Mouse (Mus musculus) neural tube, embryonic 15.5 days (tissue): ENCODE measurements around the gene Rptor. TPM values are rescaled to one million over a fixed set of nuclear protein-coding genes. Genes with fewer than 3 reads are reported as not detected.

ENCODE experiments used
- ATAC-seq: fragments of 200-750 bp; cut with Nextera tagmentation; 2 replicates; pipeline ENCODE4 v1.8.0; 2017; ENCODE audit warnings: mild to moderate bottlenecking, moderate TSS enrichment, moderate library complexity; ENCODE audit not compliant: low FRiP score
- H3K27ac ChIP-seq: fragments of 300-500 bp; sonication (generic); replicated peaks from 2 replicates; pipeline ENCODE4 v1.5.1; 2015; ENCODE audit warnings: mild to moderate bottlenecking, inconsistent platforms
- H3K27me3 ChIP-seq: fragments of 300-500 bp; sonication (generic); replicated peaks from 2 replicates; pipeline ENCODE4 v1.6.1; 2015; ENCODE audit warnings: inconsistent platforms
- H3K36me3 ChIP-seq: fragments of 300-500 bp; sonication (generic); 2 replicates; pipeline ENCODE4 v1.6.1; 2015; ENCODE audit warnings: inconsistent platforms
- H3K4me1 ChIP-seq: fragments of 300-500 bp; sonication (generic); 2 replicates; pipeline ENCODE4 v1.6.1; 2015; ENCODE audit warnings: inconsistent platforms
- H3K4me2 ChIP-seq: fragments of 300-500 bp; sonication (generic); 2 replicates; pipeline ENCODE4 v1.6.1; 2015; ENCODE audit warnings: inconsistent platforms, mild to moderate bottlenecking, moderate library complexity
- H3K4me3 ChIP-seq: fragments of 300-500 bp; sonication (generic); replicated peaks from 2 replicates; pipeline ENCODE4 v1.5.1; 2015; ENCODE audit warnings: mild to moderate bottlenecking, inconsistent platforms
- H3K9ac ChIP-seq: fragments of 300-500 bp; sonication (generic); replicated peaks from 2 replicates; pipeline ENCODE4 v1.6.1; 2015; ENCODE audit warnings: mild to moderate bottlenecking, inconsistent platforms
- H3K9me3 ChIP-seq: fragments of 300-500 bp; sonication (generic); replicated peaks from 2 replicates; pipeline ENCODE4 v1.6.1; 2016; ENCODE audit warnings: inconsistent platforms
- WGBS: fragments of 180-500 bp; shearing (Covaris S2); methylation state at CpG from one replicate; pipeline ENCODE4 v1.1.7; 2015; ENCODE audit warnings: mixed read lengths; 5-methylcytosine and 5-hydroxymethylcytosine counted together
- polyA plus RNA-seq: library from polyadenylated mRNA; unstranded; fragments of >200 nt; fragmentation: Nextera tagmentation; extraction: Ambion mirVana; gene quantifications from 2 replicates; pipeline ENCODE4 v1.2.1, GENCODE M21; 2015

Rptor gene
- polyA plus RNA-seq, 1 experiment from 2014 or later = 11.7 TPM

DNA sequence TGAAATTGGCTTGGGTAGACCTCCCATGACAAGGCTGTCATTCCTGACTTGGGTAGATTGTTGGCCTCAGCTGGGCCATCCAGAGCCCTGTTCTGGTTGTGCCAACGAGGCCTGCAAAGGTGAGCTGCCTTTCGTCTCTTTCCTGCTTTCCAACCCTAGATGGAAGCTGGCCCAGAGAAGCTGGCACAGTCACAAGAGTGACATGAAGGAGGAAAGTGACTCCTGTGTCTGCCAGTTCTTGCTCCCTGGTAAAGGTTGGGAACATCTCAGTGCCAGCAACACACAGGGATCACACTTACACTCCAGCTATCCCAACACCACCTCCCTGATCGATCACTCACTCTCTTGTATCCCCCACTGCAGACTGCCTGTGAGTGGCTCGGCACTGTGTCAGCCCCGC, 303.1 kb downstream of the Rptor start:
- Histone ChIP-seq H3K27ac (no peak overlapping the region), H3K4me1 (peaks cover 25% of the 10 kb centered on the region), H3K9ac (no peak overlapping the region), H3K27me3 (peaks cover 11% of the 10 kb centered on the region; the same call in 1 of the 2 replicates), H3K4me2 (no peak overlapping the region), H3K36me3 (no peaks in the 10 kb centered on the region), H3K4me3 (no peak overlapping the region), H3K9me3 (no peaks in the 10 kb centered on the region)
- 88% methylated on average over 5 of the region's 5 CpGs for WGBS
- no peak for ATAC-seq

DNA sequence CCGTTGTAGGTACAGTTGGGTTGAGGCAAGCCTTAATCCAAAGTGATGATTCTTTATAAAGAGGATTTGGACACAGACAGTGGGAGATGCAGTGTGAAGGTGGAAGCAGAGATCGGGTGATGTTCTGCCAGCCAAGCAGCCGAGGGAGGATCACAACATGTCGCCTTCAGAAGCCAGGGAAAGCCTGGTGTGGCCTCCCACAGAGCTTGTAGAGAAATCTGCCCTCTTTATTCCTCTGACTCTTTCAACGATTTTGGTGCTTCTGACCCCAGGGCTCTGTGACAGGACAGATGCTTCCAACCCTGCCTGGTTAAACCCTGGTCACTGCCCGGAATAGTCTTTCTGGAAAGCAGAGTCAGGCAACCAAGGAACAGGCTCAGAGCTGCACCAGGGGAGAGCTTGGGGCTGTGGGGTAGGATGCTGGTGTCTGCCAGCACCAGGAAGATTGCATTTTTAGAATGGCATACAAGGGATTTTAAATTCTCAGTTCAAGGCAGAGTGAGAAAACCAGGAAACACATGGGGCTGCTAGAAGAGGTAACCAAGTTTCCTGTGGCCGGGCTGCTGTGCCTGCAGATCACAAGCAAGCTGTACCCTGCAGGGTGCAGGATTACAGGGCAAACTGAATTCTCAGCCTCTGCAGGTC, 304.4 kb downstream of the Rptor start:
- WGBS = 45% methylated on average over 7 of the region's 7 CpGs
- 0 out of 2 replicates have a peak overlapping the region, but pooled peaks have one; percentile 3 for H3K9ac ChIP-seq
- H3K27ac ChIP-seq = no peak overlapping the region
- H3K4me3 ChIP-seq = no peak overlapping the region
- ATAC-seq = no peak
- H3K36me3 ChIP-seq = no peaks in the 10 kb centered on the region
- H3K4me2 ChIP-seq = no peak overlapping the region
- H3K4me1 ChIP-seq = peaks cover 25% of the 10 kb centered on the region
- peaks cover 11% of the 10 kb centered on the region; the same call in 1 of the 2 replicates for H3K27me3 ChIP-seq
- no peaks in the 10 kb centered on the region for H3K9me3 ChIP-seq

DNA sequence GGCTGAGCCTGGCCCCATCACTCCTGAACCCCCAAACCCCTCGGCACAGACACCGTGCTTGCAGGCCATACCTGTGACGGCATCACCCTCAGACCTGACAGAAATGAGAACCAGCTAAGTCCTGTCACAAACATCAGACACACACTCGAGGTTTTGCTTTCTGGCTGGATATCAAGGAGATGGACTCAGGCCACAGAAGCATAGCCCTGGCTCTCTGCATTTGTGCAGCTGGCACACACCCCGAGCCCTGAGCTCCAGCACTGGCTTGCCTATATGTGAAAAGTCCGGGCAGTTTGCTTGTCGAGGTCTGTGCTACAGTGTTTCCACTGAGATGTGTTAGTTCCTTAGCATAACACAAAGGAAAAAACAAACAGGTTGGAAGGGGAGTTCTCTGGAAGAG, 305.0 kb downstream of the Rptor start:
- ATAC-seq = no peak
- Histone ChIP-seq H3K36me3 (no peaks in the 10 kb centered on the region), H3K27me3 (peaks cover 11% of the 10 kb centered on the region; the same call in 1 of the 2 replicates), H3K4me1 (peaks cover 31% of the 10 kb centered on the region), H3K9ac (0 out of 2 replicates have a peak overlapping the region, but pooled peaks have one; percentile 3), H3K9me3 (no peaks in the 10 kb centered on the region), H3K27ac (no peak overlapping the region), H3K4me3 (no peak overlapping the region), H3K4me2 (no peak overlapping the region)
- WGBS = 55% methylated on average over 7 of the region's 7 CpGs

DNA sequence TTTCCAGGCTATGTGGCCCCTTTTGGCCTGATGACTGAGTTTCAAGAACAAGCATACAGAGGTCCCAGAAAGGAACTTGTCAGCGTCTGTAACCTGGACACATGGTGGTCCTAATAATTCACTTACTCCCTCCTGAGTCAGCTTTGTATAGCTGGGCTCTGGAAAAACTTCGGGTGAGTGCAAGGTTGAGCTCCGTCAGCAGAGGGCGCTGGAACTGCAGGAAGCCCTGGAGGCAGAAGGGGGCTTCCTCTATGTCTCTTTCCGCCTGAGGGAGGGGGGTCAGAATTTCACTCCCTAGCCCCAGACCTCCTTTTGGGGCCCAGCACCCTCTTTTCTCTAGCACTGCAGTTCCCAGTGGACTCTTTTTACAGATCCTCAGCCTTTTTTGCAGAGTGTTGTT, 306.7 kb downstream of the Rptor start:
- Histone ChIP-seq H3K4me3 (no peak overlapping the region), H3K9ac (no peak overlapping the region), H3K4me2 (peak overlapping the region; percentile 26; the same call in 1 of the 2 replicates), H3K27ac (no peak overlapping the region), H3K9me3 (no peaks in the 10 kb centered on the region), H3K36me3 (no peaks in the 10 kb centered on the region), H3K4me1 (peaks cover 41% of the 10 kb centered on the region), H3K27me3 (peaks cover 11% of the 10 kb centered on the region; the same call in 1 of the 2 replicates)
- WGBS = 2% methylated on average over 5 of the region's 5 CpGs
- ATAC-seq = no peak

DNA sequence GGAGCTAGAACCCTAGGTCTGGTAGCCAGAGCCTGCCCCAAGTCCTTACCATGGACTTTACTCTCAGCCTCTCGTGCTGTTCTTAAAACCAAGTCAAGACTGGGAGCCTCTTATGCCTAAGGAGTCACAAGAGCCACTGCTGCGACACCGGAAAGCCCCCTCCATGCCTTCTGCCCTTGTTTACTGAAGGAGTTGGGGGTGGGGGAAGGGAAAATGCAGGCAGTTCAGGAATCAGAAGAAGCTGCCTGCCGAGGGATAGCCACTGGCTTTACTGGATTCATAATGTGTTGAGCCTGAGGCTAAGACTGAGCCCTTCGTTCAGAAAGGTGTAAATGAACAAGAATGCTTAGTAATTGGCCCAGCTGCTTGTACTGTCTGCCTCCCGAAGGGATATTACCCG, 310.1 kb downstream of the Rptor start:
- Histone ChIP-seq H3K4me3 (peak overlapping the region; percentile 97), H3K27ac (peak overlapping the region; percentile 86), H3K4me2 (peak overlapping the region; percentile 97), H3K9me3 (no peaks in the 10 kb centered on the region), H3K36me3 (peaks cover 15% of the 10 kb centered on the region), H3K27me3 (peaks cover 7% of the 10 kb centered on the region; the same call in 1 of the 2 replicates), H3K9ac (peak overlapping the region; percentile 99), H3K4me1 (peaks cover 51% of the 10 kb centered on the region)
- ATAC-seq = no peak
- 4% methylated on average over 7 of the region's 7 CpGs for WGBS

DNA sequence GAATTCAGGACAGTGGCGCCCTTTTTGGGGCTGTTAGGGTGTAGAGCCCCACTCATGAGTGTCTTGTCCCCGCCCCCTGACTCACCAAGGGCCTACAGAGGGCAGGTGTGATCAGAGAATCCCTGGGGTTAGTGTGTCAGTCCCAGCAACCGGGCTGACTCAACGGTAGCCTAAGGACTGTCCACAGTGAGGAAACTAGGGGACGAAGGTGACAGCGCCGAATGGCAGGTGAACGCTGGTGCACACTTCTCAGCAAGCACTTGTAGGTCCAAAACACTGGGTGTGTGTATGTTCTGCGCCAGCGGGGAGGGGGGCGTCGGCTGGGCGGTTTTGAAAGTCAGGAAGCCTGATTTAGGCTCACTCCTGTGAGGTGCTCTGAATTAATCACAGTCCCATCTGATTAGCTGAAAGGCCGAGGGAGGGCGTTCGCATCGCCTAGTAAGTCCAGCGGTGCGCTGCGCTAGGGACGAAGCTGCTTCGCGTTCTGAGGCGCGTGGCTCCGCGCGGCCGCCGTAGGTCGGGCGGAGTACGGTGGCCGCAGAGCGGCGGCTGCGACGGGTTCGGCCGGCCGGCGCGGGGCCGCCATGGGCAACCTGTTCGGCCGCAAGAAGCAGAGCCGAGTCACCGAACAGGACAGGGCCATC, 310.7 kb downstream of the Rptor start, which contains the start of gene Chmp6:
Gene Chmp6 (plus strand): TSS at position 151 of the 644 bp plus-strand sequence.
- Histone ChIP-seq H3K36me3 (peaks cover 21% of the 10 kb centered on the region), H3K27ac (peak within 1 kb of the TSS; percentile 86), H3K9me3 (no peaks in the 10 kb centered on the region), H3K9ac (peak within 1 kb of the TSS; percentile 99), H3K4me1 (peaks cover 46% of the 10 kb centered on the region), H3K4me2 (peak within 1 kb of the TSS; percentile 97), H3K27me3 (0 out of 2 replicates have a peak, but pooled peaks cover 1% of the 10 kb centered on the region), H3K4me3 (peak within 1 kb of the TSS; percentile 97)
- ATAC-seq = peak; percentile 66
- WGBS = under 1% methylated on average over 48 of the region's 48 CpGs

- Histone ChIP-seq H3K9me3 (no peaks in the 10 kb centered on the region), H3K9ac (peak overlapping the region; percentile 99), H3K4me3 (peak overlapping the region; percentile 97), H3K27me3 (no peaks in the 10 kb centered on the region), H3K27ac (peak overlapping the region; percentile 86), H3K4me1 (peaks cover 46% of the 10 kb centered on the region), H3K4me2 (peak overlapping the region; percentile 97), H3K36me3 (peaks cover 26% of the 10 kb centered on the region)
- WGBS = under 1% methylated on average over 25 of the region's 26 CpGs
- peak; percentile 46 for ATAC-seq
Measured at GRCm38 (mm10) chr11:119913935-119914314, 311.2 kb downstream of the Rptor start.

- Histone ChIP-seq H3K27me3 (no peaks in the 10 kb centered on the region), H3K9me3 (no peaks in the 10 kb centered on the region), H3K4me2 (peak overlapping the region; percentile 97), H3K4me1 (peaks cover 44% of the 10 kb centered on the region), H3K4me3 (peak overlapping the region; percentile 97), H3K36me3 (peaks cover 30% of the 10 kb centered on the region), H3K9ac (peak overlapping the region; percentile 99), H3K27ac (peak overlapping the region; percentile 86; the same call in 1 of the 2 replicates)
- 23% methylated on average over 4 of the region's 4 CpGs for WGBS
- no peak for ATAC-seq
Measured at GRCm38 (mm10) chr11:119914381-119914780, 311.7 kb downstream of the Rptor start.

DNA sequence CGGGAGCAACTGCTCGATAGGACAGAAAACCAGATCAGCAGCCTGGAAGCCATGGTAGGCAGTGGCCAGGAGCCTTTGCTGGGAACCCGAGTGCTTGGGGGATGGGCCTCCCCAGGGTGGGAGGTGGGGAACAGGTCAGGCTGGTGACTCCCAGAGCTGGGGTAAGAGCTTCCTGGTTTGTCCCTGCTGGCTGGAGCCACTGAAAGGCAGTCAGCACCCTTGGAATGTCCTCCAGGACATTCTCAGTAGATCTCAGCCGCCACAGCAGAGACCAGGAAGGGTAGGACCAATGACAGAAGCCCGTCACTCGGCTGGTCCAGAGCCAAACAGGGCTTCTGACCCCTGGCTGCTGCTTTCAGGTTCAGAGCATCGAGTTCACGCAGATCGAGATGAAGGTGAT, 313.0 kb downstream of the Rptor start:
- WGBS = 86% methylated on average over 9 of the region's 9 CpGs
- Histone ChIP-seq H3K4me1 (peaks cover 40% of the 10 kb centered on the region), H3K27me3 (no peaks in the 10 kb centered on the region), H3K9ac (no peak overlapping the region), H3K27ac (no peak overlapping the region), H3K9me3 (no peaks in the 10 kb centered on the region), H3K36me3 (peaks cover 32% of the 10 kb centered on the region), H3K4me3 (no peak overlapping the region), H3K4me2 (no peak overlapping the region)
- no peak for ATAC-seq

- Histone ChIP-seq H3K27ac (no peak overlapping the region), H3K27me3 (no peaks in the 10 kb centered on the region), H3K9me3 (no peaks in the 10 kb centered on the region), H3K4me3 (no peak overlapping the region), H3K36me3 (peaks cover 32% of the 10 kb centered on the region), H3K9ac (no peak overlapping the region), H3K4me1 (peaks cover 40% of the 10 kb centered on the region), H3K4me2 (no peak overlapping the region)
- no peak for ATAC-seq
- WGBS = 93% methylated on average over 15 of the region's 15 CpGs
Measured at GRCm38 (mm10) chr11:119916102-119916790, 313.5 kb downstream of the Rptor start.

- peaks cover 40% of the 10 kb centered on the region for H3K4me1 ChIP-seq
- no peak for ATAC-seq
- no peak overlapping the region for H3K9ac ChIP-seq
- no peak overlapping the region for H3K27ac ChIP-seq
- H3K27me3 ChIP-seq = no peaks in the 10 kb centered on the region
- no peak overlapping the region for H3K4me3 ChIP-seq
- no peak overlapping the region for H3K4me2 ChIP-seq
- 92% methylated on average over 21 of the region's 21 CpGs for WGBS
- no peaks in the 10 kb centered on the region for H3K9me3 ChIP-seq
- peaks cover 32% of the 10 kb centered on the region for H3K36me3 ChIP-seq
Measured at GRCm38 (mm10) chr11:119916834-119917469, 314.2 kb downstream of the Rptor start.
